Mouse (Mus musculus): ENCODE measurements around the gene Elmo1. TPM values are rescaled to one million over a fixed set of nuclear protein-coding genes. Genes with fewer than 3 reads are reported as not detected.

Elmo1 gene
- total RNA-seq, 2 experiments from 2014 or later: 62.1 to 131 TPM

- ATAC-seq (replicated peaks; ENCODE audit: poor library complexity, severe bottlenecking): no peak
Measured at GRCm38 (mm10) chr13:20353862-20354603, 263.6 kb downstream of the Elmo1 start.

DNA sequence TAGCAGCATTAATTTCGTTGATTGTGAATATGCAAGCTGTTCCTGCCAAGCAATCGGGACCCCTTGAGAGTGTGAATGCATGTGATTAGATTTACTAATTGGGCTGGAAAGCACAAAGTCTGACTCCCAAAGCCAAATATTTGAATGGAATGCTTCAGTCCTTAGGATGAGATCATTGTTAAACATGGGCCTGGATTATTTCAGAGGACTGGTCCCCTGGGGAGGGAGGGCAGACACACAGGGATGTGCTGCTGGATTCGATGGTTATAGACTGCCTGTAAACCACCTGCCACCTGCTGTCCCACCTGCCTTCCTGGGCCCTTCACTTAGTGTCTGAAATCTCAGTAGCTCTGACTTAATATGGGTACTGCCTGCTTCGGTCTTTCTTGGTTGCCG, 264.2 kb downstream of the Elmo1 start:
- no peak for ATAC-seq (replicated peaks; ENCODE audit: poor library complexity, severe bottlenecking)

DNA sequence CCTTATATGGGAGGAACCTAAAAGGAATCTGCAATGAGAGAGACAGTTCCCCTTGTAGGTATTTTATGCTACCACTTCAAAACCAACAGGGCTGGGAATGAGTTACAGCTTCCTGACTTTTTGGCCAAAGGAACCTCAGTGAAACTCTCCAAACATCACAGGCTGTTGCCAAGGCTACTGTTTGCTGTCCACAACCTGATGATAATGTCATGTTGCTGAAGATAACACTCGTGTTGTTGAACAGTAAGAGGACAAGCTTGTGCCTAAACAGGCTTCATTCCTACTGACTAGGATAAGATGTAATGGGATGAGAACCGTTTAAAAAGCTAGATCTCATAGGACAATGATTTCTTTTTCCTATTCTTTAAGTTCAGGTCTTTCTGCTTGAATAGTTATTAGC, 272.1 kb downstream of the Elmo1 start:
- ATAC-seq (replicated peaks; ENCODE audit: poor library complexity, severe bottlenecking): no peak

- ATAC-seq (replicated peaks; ENCODE audit: poor library complexity, severe bottlenecking): no peak
Measured at GRCm38 (mm10) chr13:20365828-20366593, 275.6 kb downstream of the Elmo1 start.

- ATAC-seq (replicated peaks; ENCODE audit: poor library complexity, severe bottlenecking): no peak
Measured at GRCm38 (mm10) chr13:20370036-20370802, 279.8 kb downstream of the Elmo1 start.

DNA sequence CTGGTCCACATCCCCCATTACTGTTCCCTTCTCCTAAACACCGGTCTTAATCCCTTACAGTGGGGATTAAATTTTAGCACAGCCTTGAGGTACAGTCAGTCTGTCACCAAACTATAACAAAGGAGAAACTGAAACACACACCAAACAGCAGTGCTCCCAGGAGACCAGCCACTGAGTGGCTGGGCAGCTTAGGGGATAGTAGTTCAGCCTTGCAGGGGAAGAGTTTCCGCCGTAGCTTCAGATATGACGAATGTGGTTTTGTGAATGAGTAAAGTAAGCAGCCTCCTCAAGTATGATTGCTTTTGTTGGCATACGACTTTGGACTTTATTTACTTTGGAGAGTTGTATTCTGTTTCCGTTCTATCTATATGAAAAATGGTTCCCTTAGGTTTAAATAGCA, 281.1 kb downstream of the Elmo1 start:
- no peak for ATAC-seq (replicated peaks; ENCODE audit: poor library complexity, severe bottlenecking)

- ATAC-seq (replicated peaks; ENCODE audit: poor library complexity, severe bottlenecking): no peak
Measured at GRCm38 (mm10) chr13:20372335-20372734, 281.9 kb downstream of the Elmo1 start.

GRCm38 (mm10) chr13:20378869-20379268, 288.5 kb downstream of the Elmo1 start:
- no peak for ATAC-seq (replicated peaks; ENCODE audit: poor library complexity, severe bottlenecking)

- no peak for ATAC-seq (replicated peaks; ENCODE audit: poor library complexity, severe bottlenecking)
Measured at GRCm38 (mm10) chr13:20383875-20384274, 293.5 kb downstream of the Elmo1 start.

GRCm38 (mm10) chr13:20384846-20385245, 294.4 kb downstream of the Elmo1 start:
- ATAC-seq (replicated peaks; ENCODE audit: poor library complexity, severe bottlenecking): no peak

- ATAC-seq (replicated peaks; ENCODE audit: poor library complexity, severe bottlenecking): no peak
Measured at GRCm38 (mm10) chr13:20385423-20385822, 295.0 kb downstream of the Elmo1 start.

GRCm38 (mm10) chr13:20386462-20387141, 296.2 kb downstream of the Elmo1 start:
- no peak for ATAC-seq (replicated peaks; ENCODE audit: poor library complexity, severe bottlenecking)

DNA sequence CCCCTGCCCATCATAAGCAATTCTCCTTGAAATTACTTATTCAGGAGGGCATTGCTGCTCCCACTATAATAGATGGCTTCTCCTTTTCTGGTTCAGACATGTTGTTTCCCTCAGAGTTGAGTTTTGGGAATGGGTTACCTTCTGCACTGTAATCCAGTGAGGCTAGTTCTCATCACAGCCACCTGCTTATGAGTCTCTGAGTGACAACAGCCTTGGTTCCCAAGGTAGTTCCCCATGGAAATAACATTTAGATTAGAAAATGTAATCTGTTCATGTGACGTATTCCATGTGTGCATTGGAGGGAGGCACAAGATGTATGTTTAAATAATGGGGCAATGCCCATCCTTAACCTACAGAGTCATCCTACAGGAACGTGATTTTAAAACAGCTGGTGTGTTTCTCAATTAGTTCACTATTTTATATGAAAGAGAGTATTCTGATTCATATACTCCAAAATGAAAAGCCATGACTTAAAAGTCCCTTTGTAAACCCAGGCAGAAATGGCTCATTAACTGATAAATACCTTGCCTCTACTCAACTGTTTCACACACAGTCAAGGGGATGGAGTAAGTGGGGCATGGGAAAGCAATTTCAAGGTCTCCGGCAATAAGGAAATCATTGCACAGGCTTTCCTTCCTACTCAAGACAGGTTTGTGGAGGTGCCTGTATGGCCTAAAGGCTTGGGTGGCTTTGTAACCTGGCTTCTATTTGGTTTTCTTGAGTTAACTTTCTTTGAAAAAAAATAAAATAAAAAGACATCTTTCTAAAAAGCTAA, 302.6 kb downstream of the Elmo1 start:
- ATAC-seq (replicated peaks; ENCODE audit: poor library complexity, severe bottlenecking): no peak

GRCm38 (mm10) chr13:20397744-20398143, 307.3 kb downstream of the Elmo1 start:
- ATAC-seq (replicated peaks; ENCODE audit: poor library complexity, severe bottlenecking): no peak

- ATAC-seq (replicated peaks; ENCODE audit: poor library complexity, severe bottlenecking): no peak
Measured at GRCm38 (mm10) chr13:20398311-20398710, 307.9 kb downstream of the Elmo1 start.

- no peak for ATAC-seq (replicated peaks; ENCODE audit: poor library complexity, severe bottlenecking)
Measured at GRCm38 (mm10) chr13:20404530-20404929, 314.1 kb downstream of the Elmo1 start.

DNA sequence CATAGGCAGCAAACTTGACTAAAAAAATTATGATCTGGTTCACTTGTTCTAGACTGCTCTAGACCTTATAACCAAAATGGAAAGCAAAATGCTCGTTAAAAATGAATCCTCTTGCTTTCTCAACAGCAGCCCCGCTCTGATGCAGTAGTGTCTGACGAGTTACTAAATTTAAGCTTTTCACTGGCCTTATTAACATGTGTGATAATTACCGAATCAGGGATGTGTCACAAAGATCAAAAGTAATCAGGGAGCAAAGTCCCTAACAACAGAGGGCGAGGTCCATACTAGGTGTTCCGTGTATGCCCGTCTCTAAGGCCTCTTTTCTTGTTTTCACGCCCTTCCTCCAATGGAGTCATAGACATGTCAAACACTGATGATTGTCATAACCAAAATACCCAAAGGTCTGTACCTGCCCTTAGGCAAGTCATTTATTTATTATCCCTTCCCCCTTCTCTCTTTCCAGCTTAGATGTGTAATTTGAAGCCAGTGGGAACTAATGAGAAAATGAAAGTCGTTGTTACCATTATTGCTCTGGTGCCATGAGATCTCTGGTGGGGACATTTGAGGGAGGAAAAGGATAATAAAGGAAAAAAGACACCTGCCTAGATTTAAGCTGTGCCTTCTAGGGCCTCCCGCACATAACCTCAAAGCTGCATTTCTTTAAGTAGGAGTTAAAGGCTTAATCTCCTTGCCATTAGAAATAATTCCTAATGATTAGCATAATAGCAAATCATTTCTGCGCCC, 316.2 kb downstream of the Elmo1 start:
- no peak for ATAC-seq (replicated peaks; ENCODE audit: poor library complexity, severe bottlenecking)

GRCm38 (mm10) chr13:20410306-20411101, 320.1 kb downstream of the Elmo1 start:
- ATAC-seq (replicated peaks; ENCODE audit: poor library complexity, severe bottlenecking): peak; percentile 20; the same call in 1 of the 2 replicates

All from granulocyte monocyte progenitor cell, adult 5-6 weeks (primary cell).